Mouse (Mus musculus) hindbrain, embryonic 15.5 days (tissue): ENCODE measurements around the gene Atxn1. TPM values are rescaled to one million over a fixed set of nuclear protein-coding genes. Genes with fewer than 3 reads are reported as not detected.
A peak's percentile ranks its signal among the peaks of the same experiment; 100 is the strongest.

ENCODE experiments used
- ATAC-seq: fragments of 200-750 bp; cut with Nextera tagmentation; 2 replicates; pipeline ENCODE4 v1.8.0; 2017; ENCODE audit warnings: low read depth, moderate number of reproducible peaks, moderate TSS enrichment; ENCODE audit not compliant: low FRiP score
- H3K27ac ChIP-seq: fragments of 300-500 bp; sonication (generic); replicated peaks from 2 replicates; pipeline ENCODE4 v1.5.1; 2015; ENCODE audit warnings: mild to moderate bottlenecking, inconsistent platforms
- H3K27me3 ChIP-seq: fragments of 300-500 bp; sonication (generic); 2 replicates; pipeline ENCODE4 v1.6.1; 2015; ENCODE audit warnings: control low read depth, inconsistent platforms
- H3K36me3 ChIP-seq: fragments of 300-500 bp; sonication (generic); 2 replicates; pipeline ENCODE4 v1.6.1; 2015; ENCODE audit warnings: control low read depth, inconsistent platforms
- H3K4me1 ChIP-seq: fragments of 300-500 bp; sonication (generic); replicated peaks from 2 replicates; pipeline ENCODE4 v1.6.1; 2015; ENCODE audit warnings: control low read depth, inconsistent platforms
- H3K4me2 ChIP-seq: fragments of 300-500 bp; sonication (generic); 2 replicates; pipeline ENCODE4 v1.6.1; 2015; ENCODE audit warnings: moderate library complexity, mild to moderate bottlenecking, inconsistent platforms
- H3K4me3 ChIP-seq: fragments of 300-500 bp; sonication (generic); 2 replicates; pipeline ENCODE4 v1.5.1; 2015; ENCODE audit warnings: mild to moderate bottlenecking, inconsistent platforms
- H3K9ac ChIP-seq: fragments of 300-500 bp; sonication (generic); 2 replicates; pipeline ENCODE4 v1.6.1; 2015; ENCODE audit warnings: inconsistent platforms
- H3K9me3 ChIP-seq: fragments of 300-500 bp; sonication (generic); 2 replicates; pipeline ENCODE4 v1.6.1; 2016; ENCODE audit warnings: control low read depth, inconsistent platforms
- WGBS: fragments of 180-500 bp; shearing (Covaris S2); methylation state at CpG from one replicate; pipeline ENCODE4 v1.1.7; 2015; 5-methylcytosine and 5-hydroxymethylcytosine counted together
- polyA plus RNA-seq: library from polyadenylated mRNA; unstranded; fragments of >200 nt; fragmentation: Nextera tagmentation; extraction: Ambion mirVana; gene quantifications from 2 replicates; pipeline ENCODE4 v1.2.1, GENCODE M21; 2015

The Atxn1 gene
- polyA plus RNA-seq, 1 experiment from 2014 or later = 8.1 TPM

GRCm38 (mm10) chr13:45882976-45883440 is 81.8 kb downstream of the Atxn1 start:
- peak overlapping the region; percentile 45; the same call in 1 of the 2 replicates for H3K27ac ChIP-seq
- ATAC-seq = no peak
- 38% methylated on average over 3 of the region's 3 CpGs for WGBS
- H3K36me3 ChIP-seq = no peaks in the 10 kb centered on the region
- no peak overlapping the region for H3K4me2 ChIP-seq
- H3K4me1 ChIP-seq = peaks cover 13% of the 10 kb centered on the region; the same call in 1 of the 2 replicates
- H3K27me3 ChIP-seq = no peaks in the 10 kb centered on the region
- H3K9ac ChIP-seq = no peak overlapping the region
- no peaks in the 10 kb centered on the region for H3K9me3 ChIP-seq
- H3K4me3 ChIP-seq = no peak overlapping the region

DNA sequence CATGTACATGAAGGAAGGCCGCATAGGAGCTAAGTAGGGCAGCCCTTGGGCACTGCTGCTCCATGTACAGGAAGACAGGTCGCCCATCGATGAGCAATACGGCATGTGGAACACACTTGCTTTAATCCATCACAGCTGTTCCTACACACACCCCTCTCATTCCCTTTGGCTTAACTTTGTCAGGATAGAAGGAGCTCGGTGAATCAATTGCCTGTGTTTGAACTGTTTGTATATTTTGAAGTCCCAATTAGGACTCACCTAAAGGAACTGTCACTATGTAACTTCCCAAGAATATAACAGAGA is 84.3 kb downstream of the Atxn1 start:
- no peak overlapping the region for H3K4me3 ChIP-seq
- H3K9me3 ChIP-seq = no peaks in the 10 kb centered on the region
- no peak for ATAC-seq
- peaks cover 13% of the 10 kb centered on the region; the same call in 1 of the 2 replicates for H3K4me1 ChIP-seq
- H3K27me3 ChIP-seq = no peaks in the 10 kb centered on the region
- WGBS = 79% methylated on average over 5 of the region's 5 CpGs
- H3K36me3 ChIP-seq = no peaks in the 10 kb centered on the region
- H3K4me2 ChIP-seq = no peak overlapping the region
- no peak overlapping the region for H3K9ac ChIP-seq
- H3K27ac ChIP-seq = no peak overlapping the region

- ATAC-seq = peak; percentile 63; the same call in 1 of the 2 replicates
- WGBS = 49% methylated on average over 14 of the region's 14 CpGs
These were observed 84.9 kb downstream of the Atxn1 start for GRCm38 (mm10) chr13:45879746-45880542.

GRCm38 (mm10) chr13:45876939-45877338 is 87.9 kb downstream of the Atxn1 start:
- H3K27ac ChIP-seq = no peak overlapping the region
- 76% methylated on average over 5 of the region's 5 CpGs for WGBS
- no peaks in the 10 kb centered on the region for H3K36me3 ChIP-seq
- H3K9me3 ChIP-seq = no peaks in the 10 kb centered on the region
- no peak overlapping the region for H3K4me3 ChIP-seq
- H3K27me3 ChIP-seq = no peaks in the 10 kb centered on the region
- 0 out of 2 replicates have a peak, but pooled peaks cover 6% of the 10 kb centered on the region for H3K4me1 ChIP-seq
- no peak for ATAC-seq
- H3K4me2 ChIP-seq = no peak overlapping the region
- H3K9ac ChIP-seq = no peak overlapping the region

More at GRCm38 (mm10) chr13:45879746-45880542, 84.9 kb downstream of the Atxn1 start:
- no peak overlapping the region for H3K9ac ChIP-seq
- H3K4me1 ChIP-seq = peaks cover 13% of the 10 kb centered on the region; the same call in 1 of the 2 replicates
- H3K9me3 ChIP-seq = no peaks in the 10 kb centered on the region
- no peak overlapping the region for H3K27ac ChIP-seq
- H3K4me2 ChIP-seq = no peak overlapping the region
- no peaks in the 10 kb centered on the region for H3K36me3 ChIP-seq
- H3K4me3 ChIP-seq = no peak overlapping the region
- no peaks in the 10 kb centered on the region for H3K27me3 ChIP-seq

- Histone ChIP-seq H3K4me3 (no peak overlapping the region), H3K36me3 (no peaks in the 10 kb centered on the region), H3K27me3 (no peaks in the 10 kb centered on the region), H3K4me2 (no peak overlapping the region), H3K9ac (no peak overlapping the region), H3K4me1 (0 out of 2 replicates have a peak, but pooled peaks cover 6% of the 10 kb centered on the region), H3K27ac (no peak overlapping the region), H3K9me3 (no peaks in the 10 kb centered on the region)
- no peak for ATAC-seq
- 88% methylated on average over 2 of the region's 2 CpGs for WGBS
These were observed 88.4 kb downstream of the Atxn1 start for GRCm38 (mm10) chr13:45876368-45876760.

GRCm38 (mm10) chr13:45875686-45876367 is 89.0 kb downstream of the Atxn1 start:
- ATAC-seq = no peak
- 0 out of 2 replicates have a peak, but pooled peaks cover 6% of the 10 kb centered on the region for H3K4me1 ChIP-seq
- H3K4me2 ChIP-seq = no peak overlapping the region
- no peaks in the 10 kb centered on the region for H3K27me3 ChIP-seq
- no peak overlapping the region for H3K4me3 ChIP-seq
- H3K9me3 ChIP-seq = no peaks in the 10 kb centered on the region
- H3K27ac ChIP-seq = no peak overlapping the region
- 64% methylated on average over 6 of the region's 6 CpGs for WGBS
- H3K36me3 ChIP-seq = no peaks in the 10 kb centered on the region
- no peak overlapping the region for H3K9ac ChIP-seq

- no peaks in the 10 kb centered on the region for H3K36me3 ChIP-seq
- H3K4me3 ChIP-seq = no peak overlapping the region
These were observed 90.6 kb downstream of the Atxn1 start for GRCm38 (mm10) chr13:45874196-45874595.

DNA sequence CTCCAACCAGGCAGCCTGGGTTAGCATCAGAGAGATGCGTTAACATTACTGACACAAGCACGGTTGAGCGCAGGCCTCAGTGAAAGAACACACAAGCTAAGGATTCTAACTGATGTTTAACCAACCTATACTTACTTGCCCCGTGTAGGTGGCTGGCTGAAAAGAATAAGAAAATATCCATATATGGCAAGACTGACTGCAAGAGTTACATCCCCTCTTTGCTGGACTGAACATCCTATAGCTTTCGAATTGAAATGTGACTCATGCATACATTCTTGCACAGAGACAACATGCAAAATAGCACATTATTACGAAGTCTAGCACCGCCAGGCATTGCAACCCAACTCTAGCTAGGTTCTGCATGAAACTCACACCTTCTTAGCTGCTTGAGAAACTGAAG is 91.8 kb downstream of the Atxn1 start:
- 94% methylated on average over 7 of the region's 7 CpGs for WGBS
- no peaks in the 10 kb centered on the region for H3K9me3 ChIP-seq
- no peak overlapping the region for H3K4me3 ChIP-seq
- no peaks in the 10 kb centered on the region for H3K36me3 ChIP-seq
- ATAC-seq = no peak
- H3K4me1 ChIP-seq = no peaks in the 10 kb centered on the region
- H3K4me2 ChIP-seq = no peak overlapping the region
- no peaks in the 10 kb centered on the region for H3K27me3 ChIP-seq
- no peak overlapping the region for H3K9ac ChIP-seq
- no peak overlapping the region for H3K27ac ChIP-seq

More at GRCm38 (mm10) chr13:45874196-45874595, 90.6 kb downstream of the Atxn1 start:
- H3K27me3 ChIP-seq = no peaks in the 10 kb centered on the region
- H3K4me1 ChIP-seq = no peaks in the 10 kb centered on the region
- no peak overlapping the region for H3K4me2 ChIP-seq
- no peaks in the 10 kb centered on the region for H3K9me3 ChIP-seq
- ATAC-seq = no peak
- H3K27ac ChIP-seq = no peak overlapping the region
- WGBS = 95% methylated on average over 4 of the region's 4 CpGs
- no peak overlapping the region for H3K9ac ChIP-seq

DNA sequence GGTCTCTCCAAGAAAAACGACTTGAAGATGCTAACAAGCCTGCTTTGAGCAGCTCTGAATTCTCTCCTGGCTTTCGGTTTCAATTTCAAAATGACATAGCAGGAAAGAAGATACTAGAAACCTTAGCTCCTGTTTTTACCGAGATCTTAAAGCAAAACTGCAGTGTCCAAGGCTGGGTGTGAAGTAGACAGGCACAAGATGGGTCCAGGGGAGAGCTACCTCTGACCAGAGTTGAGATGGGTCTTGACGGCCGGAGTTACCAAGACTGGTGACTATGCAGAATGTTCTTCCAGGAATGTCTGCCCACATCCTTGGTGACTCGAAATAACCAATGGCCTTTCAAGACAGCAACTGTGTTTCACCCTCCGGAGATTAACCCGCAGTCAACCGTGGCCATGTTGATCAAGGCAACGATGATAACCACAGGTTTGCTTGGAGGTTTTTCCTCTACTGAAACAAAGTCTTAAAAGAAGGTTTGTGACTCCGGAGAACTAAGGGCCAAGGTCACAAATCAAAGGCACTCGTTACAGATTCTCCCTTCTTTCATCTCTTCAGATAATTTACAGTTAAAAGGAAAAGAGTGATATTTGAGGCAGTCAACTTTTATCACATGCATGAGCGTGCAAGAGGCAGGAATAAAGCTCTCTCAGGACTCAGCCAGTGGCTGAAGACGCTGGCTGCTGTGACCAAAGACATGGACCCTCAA is 92.6 kb downstream of the Atxn1 start:
- ATAC-seq = no peak
- H3K9ac ChIP-seq = no peak overlapping the region
- H3K27ac ChIP-seq = no peak overlapping the region
- H3K4me3 ChIP-seq = no peak overlapping the region
- no peak overlapping the region for H3K4me2 ChIP-seq
- no peaks in the 10 kb centered on the region for H3K4me1 ChIP-seq
- no peaks in the 10 kb centered on the region for H3K9me3 ChIP-seq
- 88% methylated on average over 14 of the region's 14 CpGs for WGBS
- no peaks in the 10 kb centered on the region for H3K36me3 ChIP-seq
- H3K27me3 ChIP-seq = no peaks in the 10 kb centered on the region

DNA sequence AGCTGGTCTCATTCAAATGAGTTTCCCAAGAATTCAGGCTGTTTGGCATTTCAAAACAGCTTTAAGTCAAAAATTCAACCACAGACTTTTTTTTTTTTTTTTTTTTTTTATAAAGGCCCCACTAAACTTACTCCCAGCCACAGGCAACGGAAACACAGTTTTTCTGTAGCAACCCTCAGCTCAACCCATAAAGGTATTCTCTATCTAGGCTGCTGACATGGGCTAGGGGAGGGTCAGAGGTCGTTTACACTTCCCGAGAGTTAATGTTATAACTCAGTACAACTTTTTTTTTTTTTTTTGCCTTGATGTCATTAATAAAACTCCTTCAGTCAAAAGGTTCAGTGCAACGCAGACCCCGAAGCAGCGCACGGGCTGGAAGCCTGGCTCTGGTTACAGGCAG is 93.3 kb downstream of the Atxn1 start:
- Histone ChIP-seq H3K4me3 (no peak overlapping the region), H3K4me1 (no peaks in the 10 kb centered on the region), H3K9ac (no peak overlapping the region), H3K27ac (no peak overlapping the region), H3K4me2 (no peak overlapping the region), H3K9me3 (no peaks in the 10 kb centered on the region), H3K27me3 (no peaks in the 10 kb centered on the region), H3K36me3 (no peaks in the 10 kb centered on the region)
- WGBS = 77% methylated on average over 7 of the region's 7 CpGs
- ATAC-seq = no peak

DNA sequence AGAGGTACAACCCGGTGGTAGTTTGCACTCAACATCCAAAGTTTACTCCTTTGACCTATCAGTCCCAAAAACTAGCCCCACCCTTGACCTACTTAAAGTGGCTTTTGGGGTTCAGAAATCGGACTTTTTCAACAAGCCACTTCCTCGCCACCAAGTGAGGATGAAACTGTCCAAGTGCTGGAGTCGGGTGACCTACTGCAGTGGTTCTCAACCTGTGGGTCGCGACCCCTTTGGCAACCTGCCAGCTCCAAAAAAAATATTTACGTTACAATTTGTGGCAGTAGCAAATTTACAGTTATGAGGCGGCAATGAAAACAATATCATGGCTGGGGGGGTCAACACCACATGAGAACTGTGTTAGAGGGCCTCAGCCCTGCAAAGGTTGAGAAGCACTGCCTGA is 95.9 kb downstream of the Atxn1 start:
- no peak for ATAC-seq
- WGBS = 93% methylated on average over 8 of the region's 8 CpGs
- H3K9ac ChIP-seq = no peak overlapping the region
- no peak overlapping the region for H3K4me2 ChIP-seq
- no peaks in the 10 kb centered on the region for H3K4me1 ChIP-seq
- no peaks in the 10 kb centered on the region for H3K36me3 ChIP-seq
- no peaks in the 10 kb centered on the region for H3K27me3 ChIP-seq
- H3K4me3 ChIP-seq = no peak overlapping the region
- H3K9me3 ChIP-seq = no peaks in the 10 kb centered on the region
- H3K27ac ChIP-seq = no peak overlapping the region

DNA sequence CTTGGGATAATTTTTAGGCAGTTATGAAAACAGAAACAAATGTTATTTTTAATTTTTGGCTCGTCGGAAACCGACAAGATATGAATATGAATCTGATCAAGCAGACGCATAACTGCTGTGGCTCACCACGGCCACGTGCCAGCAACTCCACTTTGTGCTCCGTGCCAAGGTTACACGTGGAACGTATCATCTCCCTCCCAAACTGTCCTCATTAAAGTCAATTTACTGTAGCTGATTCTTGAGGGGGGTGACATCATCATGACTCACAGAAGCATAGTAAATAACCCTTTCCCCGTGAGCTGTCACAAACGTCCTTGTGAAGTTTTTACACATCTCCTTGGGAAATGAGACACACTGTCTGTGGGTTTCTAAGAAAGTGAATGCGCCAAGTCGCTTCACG is 97.5 kb downstream of the Atxn1 start:
- Histone ChIP-seq H3K27me3 (no peaks in the 10 kb centered on the region), H3K4me3 (no peak overlapping the region), H3K9ac (no peak overlapping the region), H3K4me1 (no peaks in the 10 kb centered on the region), H3K36me3 (no peaks in the 10 kb centered on the region), H3K4me2 (no peak overlapping the region), H3K9me3 (no peaks in the 10 kb centered on the region), H3K27ac (no peak overlapping the region)
- 75% methylated on average over 14 of the region's 14 CpGs for WGBS
- ATAC-seq = no peak
